Comparison of ENCODE assay signal across 10 mouse cellular contexts in the genomic region with DNA sequence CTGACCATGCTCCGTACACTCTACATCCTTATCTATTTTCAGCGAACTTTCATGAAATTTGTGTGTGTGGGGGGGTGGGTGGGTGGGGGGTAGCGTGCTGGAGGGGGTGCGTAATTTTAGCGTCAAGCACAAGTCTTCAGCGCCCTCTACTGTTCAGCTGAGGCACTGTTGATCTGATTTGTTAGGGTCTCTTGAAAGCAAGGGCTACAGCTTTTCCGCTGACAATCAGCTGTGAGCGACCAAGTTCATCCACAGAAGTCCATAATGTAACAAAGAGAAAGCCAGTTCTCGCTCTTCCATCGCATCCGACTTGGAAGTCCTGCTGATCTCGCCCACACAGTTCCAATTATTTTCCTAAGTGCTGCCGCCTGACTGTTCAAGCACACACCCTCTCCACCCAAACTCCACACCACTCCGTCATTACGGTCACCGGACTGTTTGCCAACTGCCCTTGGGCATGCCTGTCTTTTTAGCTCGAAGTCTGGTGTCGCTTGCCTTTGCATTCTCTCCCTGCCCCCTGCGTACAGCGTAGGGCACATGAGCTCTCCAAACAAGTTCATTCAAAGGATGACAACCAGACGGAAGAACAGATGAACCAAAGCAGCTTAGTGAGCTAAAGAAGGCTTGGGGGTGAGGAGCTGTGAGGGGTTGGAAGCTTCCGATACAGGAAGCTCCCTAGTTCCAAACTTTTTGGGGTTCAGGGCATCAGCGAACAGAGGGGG. TPM values are rescaled to one million over a fixed set of nuclear protein-coding genes. Genes with fewer than 3 reads are reported as not detected.
A peak's percentile ranks its signal among the peaks of the same experiment; 100 is the strongest.
DNase-seq lines count a peak whose midpoint lies in the region; ATAC-seq and TF ChIP-seq lines count a peak whose summit lies in the region.
"Had no signal": no experiment of that assay in that cellular context is flagged by ENCODE, and none has a peak within 500 bp of the region (broad histone marks: within the 10 kb centered on the region; RNA-seq: fewer than 3 reads in every experiment).

No protein-coding gene starts in this region.

- no peak for ATAC-seq in forebrain, embryonic 13.5 days
- no peak for ATAC-seq in kidney, postnatal 0 days (replicated peaks; ENCODE audit: low FRiP score, low read depth)
- peak; percentile 49 for ATAC-seq in lung, postnatal 0 days

- no peaks in the 10 kb centered on the region for H3K27me3 ChIP-seq in forebrain, embryonic 13.5 days
- no peaks in the 10 kb centered on the region for H3K27me3 ChIP-seq in kidney, postnatal 0 days (ENCODE audit: insufficient read depth, low read length)
- 0 out of 2 replicates have a peak, but pooled peaks cover 3% of the 10 kb centered on the region for H3K27me3 ChIP-seq in lung, postnatal 0 days (replicated peaks; ENCODE audit: insufficient read depth, low read length)

- no peak for TF ChIP-seq EP300 in lung, postnatal 0 days (IDR thresholded peaks at IDR 0.05)

- peak overlapping the region; percentile 6; the same call in 1 of the 2 replicates for H3K4me2 ChIP-seq in forebrain, embryonic 13.5 days
- H3K4me2 ChIP-seq in kidney, postnatal 0 days (ENCODE audit: low read length): no peak overlapping the region
- H3K4me2 ChIP-seq in lung, postnatal 0 days (replicated peaks; ENCODE audit: low read depth, low read length): peak overlapping the region; percentile 28; the same call in 1 of the 2 replicates
- H3K4me2 ChIP-seq: embryonic facial prominence, embryonic 12.5 days had no signal

- DNase-seq in layer of hippocampus, adult 11-12 months (ENCODE audit: low spot score): peak; percentile 66
- DNase-seq in layer of hippocampus, adult 9-10 months (ENCODE audit: low spot score): no peak
- peak; percentile 52 for DNase-seq in adrenal gland, postnatal 14 days
- peak; percentile 57 for DNase-seq in kidney, postnatal 0 days (ENCODE audit: low spot score)
- DNase-seq in lung, postnatal 0 days (ENCODE audit: low spot score): peak; percentile 56
- DNase-seq in thymus, postnatal 0 days (ENCODE audit: low spot score): peak; percentile 58
- DNase-seq in spleen, postnatal 4 days (ENCODE audit: low spot score in 2 of 2): no peak

- peaks cover 9% of the 10 kb centered on the region; the same call in 1 of the 2 replicates for H3K4me1 ChIP-seq in forebrain, embryonic 13.5 days
- no peaks in the 10 kb centered on the region; the same call in 1 of the 2 replicates for H3K4me1 ChIP-seq in kidney, postnatal 0 days (replicated peaks; ENCODE audit: insufficient read depth, low read length)
- no peaks in the 10 kb centered on the region for H3K4me1 ChIP-seq in lung, postnatal 0 days (ENCODE audit: insufficient read depth, low read depth, low read length)

- H3K4me3 ChIP-seq in forebrain, embryonic 13.5 days: no peak overlapping the region
- no peak overlapping the region for H3K4me3 ChIP-seq in kidney, postnatal 0 days (replicated peaks; ENCODE audit: low read depth, low read length)
- no peak overlapping the region for H3K4me3 ChIP-seq in lung, postnatal 0 days (ENCODE audit: low read depth, low read length)
- H3K4me3 ChIP-seq: embryonic facial prominence, embryonic 12.5 days; megakaryocyte, embryonic 14.5 days had no signal

- H3K36me3 ChIP-seq in forebrain, embryonic 13.5 days (ENCODE audit: poor library complexity, severe bottlenecking): no peaks in the 10 kb centered on the region
- no peaks in the 10 kb centered on the region for H3K36me3 ChIP-seq in kidney, postnatal 0 days (ENCODE audit: insufficient read depth, low read length)
- no peaks in the 10 kb centered on the region for H3K36me3 ChIP-seq in lung, postnatal 0 days (ENCODE audit: insufficient read depth, low read length)
- H3K36me3 ChIP-seq: embryonic facial prominence, embryonic 12.5 days had no signal

- H3K27ac ChIP-seq in forebrain, embryonic 13.5 days: no peak overlapping the region
- no peak overlapping the region for H3K27ac ChIP-seq in kidney, postnatal 0 days
- no peak overlapping the region for H3K27ac ChIP-seq in lung, postnatal 0 days (ENCODE audit: low read length)
- H3K27ac ChIP-seq: embryonic facial prominence, embryonic 12.5 days had no signal

- WGBS in forebrain, embryonic 13.5 days: 40% methylated on average over 23 of the region's 23 CpGs
- 37% methylated on average over 23 of the region's 23 CpGs for WGBS in kidney, postnatal 0 days
- WGBS in lung, postnatal 0 days: 29% methylated on average over 23 of the region's 23 CpGs

- TF ChIP-seq CTCF in kidney, postnatal 0 days (IDR thresholded peaks at IDR 0.05; ENCODE audit: low read depth): peak; percentile 63
- TF ChIP-seq CTCF in lung, postnatal 0 days (IDR thresholded peaks at IDR 0.05): peak; percentile 74

- no peaks in the 10 kb centered on the region for H3K9me3 ChIP-seq in forebrain, embryonic 13.5 days (replicated peaks)
- H3K9me3 ChIP-seq in kidney, postnatal 0 days (replicated peaks; ENCODE audit: low read length): no peaks in the 10 kb centered on the region
- H3K9me3 ChIP-seq in lung, postnatal 0 days (ENCODE audit: low read length): no peaks in the 10 kb centered on the region
- H3K9me3 ChIP-seq: embryonic facial prominence, embryonic 12.5 days; megakaryocyte, embryonic 14.5 days had no signal

- H3K9ac ChIP-seq in forebrain, embryonic 13.5 days: no peak overlapping the region
- H3K9ac ChIP-seq in kidney, postnatal 0 days (ENCODE audit: low read depth, low read length): no peak overlapping the region
- no peak overlapping the region for H3K9ac ChIP-seq in lung, postnatal 0 days (replicated peaks; ENCODE audit: low read depth)
- H3K9ac ChIP-seq: embryonic facial prominence, embryonic 12.5 days had no signal

RNA-seq across cellular contexts. Expression of gene Ptpn3, which starts 19.1 kb away (rescaled TPM):
- 19.0 and 26.2 TPM in 2 replicates for total RNA-seq in adrenal gland, postnatal 14 days (2021)
- polyA plus RNA-seq in forebrain, embryonic 13.5 days (2015; fragmentation: Nextera tagmentation; extraction: Ambion mirVana): 0.63 and 1.1 TPM in 2 replicates
- polyA plus RNA-seq in kidney, postnatal 0 days (2015; fragmentation: Nextera tagmentation; extraction: Ambion mirVana): 7.7 and 9.2 TPM in 2 replicates
- polyA plus RNA-seq in lung, postnatal 0 days (2015; fragmentation: Nextera tagmentation; extraction: Ambion mirVana): 4.7 and 6.1 TPM in 2 replicates
- polyA plus RNA-seq in thymus, postnatal 0 days (2015; fragmentation: Nextera tagmentation; extraction: Ambion mirVana): 2.4 and 2.6 TPM in 2 replicates

Comparison
In these comparisons a context has a peak if more than half of its experiments do, and no peak if none do; other contexts are left out.
1. DNase-seq: peak in layer of hippocampus, adult 11-12 months (single experiment), adrenal gland, postnatal 14 days (single experiment), kidney, postnatal 0 days (single experiment), lung, postnatal 0 days (single experiment) and thymus, postnatal 0 days (single experiment); none in layer of hippocampus, adult 9-10 months (single experiment) and spleen, postnatal 4 days (0 of 2).